Mouse (Mus musculus): ENCODE data around the gene Prkg2. TPM values are rescaled to one million over a fixed set of nuclear protein-coding genes. Genes with fewer than 3 reads are reported as not detected.

The Prkg2 gene
- polyA plus RNA-seq, 1 experiment = 5.5 TPM

DNA sequence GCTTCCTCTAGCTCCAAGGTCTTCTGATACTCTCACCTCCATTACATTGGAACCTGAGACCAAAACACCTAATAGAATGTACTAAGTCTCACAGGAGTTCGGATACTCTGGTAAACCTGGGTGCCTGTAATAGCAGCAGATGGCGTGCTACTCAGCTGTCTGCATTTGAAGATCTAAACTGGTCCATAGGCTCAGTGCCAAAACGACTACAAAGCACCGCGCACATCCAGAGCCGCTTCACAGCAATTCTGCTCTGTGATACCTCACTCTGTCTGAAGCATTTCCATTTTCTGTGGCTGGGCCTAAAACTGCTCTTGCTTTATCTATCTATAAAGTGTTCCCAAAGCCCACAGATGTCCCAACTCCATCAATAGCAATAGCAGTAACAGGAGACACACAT, 17.4 kb downstream of the Prkg2 start:
- no peak for TF ChIP-seq CTCF (IDR thresholded peaks at IDR 0.05; ENCODE audit: insufficient read depth, low read length)
- TF ChIP-seq POLR2A (IDR thresholded peaks at IDR 0.05; ENCODE audit: borderline replicate concordance, extremely low read depth, low read depth, low read length) = no peak
- no peak for DNase-seq
- WGBS = 82% methylated on average over 6 of the region's 6 CpGs

DNA sequence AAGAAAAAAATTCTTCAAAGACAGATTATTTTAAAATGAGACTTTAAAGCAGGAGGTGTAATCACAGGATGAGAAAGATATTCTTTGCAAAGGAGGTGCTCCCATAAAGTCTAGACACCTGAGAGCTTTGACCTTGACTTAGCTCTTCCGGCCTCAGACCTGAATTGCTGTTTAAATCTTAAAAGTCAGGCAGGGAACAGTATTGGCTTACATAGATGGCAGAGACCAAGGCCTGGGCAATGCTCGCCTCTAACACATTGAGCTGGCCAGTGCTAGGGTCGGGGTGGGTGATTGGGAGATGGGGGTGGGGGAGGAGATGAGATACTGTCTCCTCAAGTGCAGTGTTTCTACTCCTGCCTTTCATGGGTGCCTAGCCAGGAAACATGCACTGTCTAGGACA, 22.0 kb downstream of the Prkg2 start:
- TF ChIP-seq CTCF (IDR thresholded peaks at IDR 0.05; ENCODE audit: insufficient read depth, low read length) (no peak), POLR2A (IDR thresholded peaks at IDR 0.05; ENCODE audit: borderline replicate concordance, extremely low read depth, low read depth, low read length) (no peak)
- H3K4me1 ChIP-seq (ENCODE audit: control insufficient read depth, insufficient read depth, low read length) = no peaks in the 10 kb centered on the region
- no peak for DNase-seq
- no peak overlapping the region for H3K4me3 ChIP-seq (replicated peaks; ENCODE audit: extremely low read depth, low read depth, low read length)
- WGBS = 58% methylated on average over 3 of the region's 3 CpGs

More for the DNA sequence above, 17.4 kb downstream of the Prkg2 start:
- no peaks in the 10 kb centered on the region for H3K4me1 ChIP-seq (ENCODE audit: control insufficient read depth, insufficient read depth, low read length)
- H3K4me3 ChIP-seq (replicated peaks; ENCODE audit: extremely low read depth, low read depth, low read length) = no peak overlapping the region

DNA sequence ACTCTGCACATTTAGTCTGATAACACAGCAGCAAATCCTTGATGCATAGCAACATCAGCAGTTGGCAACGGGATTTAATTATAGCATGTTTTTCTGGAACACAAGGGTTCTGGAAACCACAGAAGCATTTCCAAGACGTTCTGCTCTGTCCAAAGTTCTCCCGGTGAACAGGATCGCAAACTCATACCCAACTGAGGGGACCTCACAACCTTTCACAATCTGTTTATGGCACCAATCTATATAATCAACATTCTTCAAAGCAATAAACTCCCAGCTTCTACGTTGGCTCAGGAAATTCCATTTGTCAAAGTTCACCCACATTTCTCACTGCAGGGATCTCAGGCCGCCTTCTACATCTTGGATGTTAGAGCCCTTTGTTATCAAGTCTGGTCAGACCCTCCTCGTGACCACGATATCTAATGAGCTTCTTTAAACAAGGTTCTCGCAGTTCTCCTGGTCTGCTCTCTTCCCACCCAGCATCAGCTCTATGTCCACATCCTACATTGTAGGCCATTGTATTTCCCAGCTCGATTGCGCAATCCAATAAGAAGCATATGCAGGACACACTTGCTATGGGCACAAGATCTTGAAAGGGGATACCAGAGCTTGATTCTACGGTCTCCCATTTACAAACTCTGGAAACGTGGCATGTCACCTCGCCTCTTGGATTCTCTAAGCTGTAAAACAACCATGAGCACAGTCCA, 26.6 kb downstream of the Prkg2 start:
- DNase-seq = no peak
- Histone ChIP-seq H3K4me1 (ENCODE audit: control insufficient read depth, insufficient read depth, low read length) (no peaks in the 10 kb centered on the region), H3K4me3 (replicated peaks; ENCODE audit: extremely low read depth, low read depth, low read length) (no peak overlapping the region)
- no peak for TF ChIP-seq POLR2A (IDR thresholded peaks at IDR 0.05; ENCODE audit: borderline replicate concordance, extremely low read depth, low read depth, low read length)
- TF ChIP-seq CTCF (IDR thresholded peaks at IDR 0.05; ENCODE audit: insufficient read depth, low read length) = no peak
- 74% methylated on average over 14 of the region's 14 CpGs for WGBS

DNA sequence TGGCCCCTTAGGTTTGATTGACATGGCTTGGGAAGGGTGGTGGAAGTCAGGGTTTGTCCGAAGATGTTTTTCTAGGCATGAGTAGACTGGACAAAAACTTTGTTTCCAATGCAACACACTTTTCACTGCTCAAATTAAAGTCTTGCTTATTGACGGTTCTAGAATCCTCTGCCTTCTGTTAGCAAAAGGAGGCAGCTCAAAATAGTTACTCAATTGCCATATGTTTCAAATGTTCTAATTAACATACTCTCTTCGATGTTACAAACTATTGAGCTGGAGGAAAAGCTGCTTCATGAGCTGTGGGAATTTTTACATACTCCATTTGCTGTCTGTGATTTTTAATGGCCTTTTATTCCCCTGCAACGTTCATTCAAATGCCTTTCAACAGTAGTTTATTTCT, 39.0 kb downstream of the Prkg2 start:
- no peaks in the 10 kb centered on the region for H3K4me1 ChIP-seq (ENCODE audit: control insufficient read depth, insufficient read depth, low read length)
- WGBS = 63% methylated on average over 4 of the region's 4 CpGs
- TF ChIP-seq POLR2A (IDR thresholded peaks at IDR 0.05; ENCODE audit: borderline replicate concordance, extremely low read depth, low read depth, low read length) (no peak), CTCF (IDR thresholded peaks at IDR 0.05; ENCODE audit: insufficient read depth, low read length) (no peak)
- no peak for DNase-seq
- H3K4me3 ChIP-seq (replicated peaks; ENCODE audit: extremely low read depth, low read depth, low read length) = no peak overlapping the region

DNA sequence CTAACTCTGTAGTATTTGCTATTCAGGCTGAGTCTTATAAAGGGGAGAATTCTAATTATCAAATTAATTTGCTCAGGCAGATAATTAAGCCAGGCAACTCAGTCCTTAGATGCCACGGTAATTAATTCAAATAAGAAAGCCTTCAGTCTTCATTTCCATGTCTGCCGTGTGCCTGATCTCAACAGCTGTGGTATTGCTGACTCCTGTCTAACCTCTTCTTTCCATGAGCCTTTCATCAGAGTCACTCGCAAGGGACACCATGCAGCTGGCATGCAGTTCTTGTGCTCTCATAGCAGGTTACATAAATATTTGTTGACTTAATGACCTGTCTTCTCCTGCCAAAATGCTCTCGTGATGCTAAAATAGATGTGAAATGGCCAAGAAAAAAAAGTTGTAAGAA, 41.4 kb downstream of the Prkg2 start:
- no peak for TF ChIP-seq CTCF (IDR thresholded peaks at IDR 0.05; ENCODE audit: insufficient read depth, low read length)
- TF ChIP-seq POLR2A (IDR thresholded peaks at IDR 0.05; ENCODE audit: borderline replicate concordance, extremely low read depth, low read depth, low read length) = no peak
- DNase-seq = no peak
- 52% methylated on average over 4 of the region's 4 CpGs for WGBS
- H3K4me3 ChIP-seq (replicated peaks; ENCODE audit: extremely low read depth, low read depth, low read length) = no peak overlapping the region
- no peaks in the 10 kb centered on the region for H3K4me1 ChIP-seq (ENCODE audit: control insufficient read depth, insufficient read depth, low read length)

DNA sequence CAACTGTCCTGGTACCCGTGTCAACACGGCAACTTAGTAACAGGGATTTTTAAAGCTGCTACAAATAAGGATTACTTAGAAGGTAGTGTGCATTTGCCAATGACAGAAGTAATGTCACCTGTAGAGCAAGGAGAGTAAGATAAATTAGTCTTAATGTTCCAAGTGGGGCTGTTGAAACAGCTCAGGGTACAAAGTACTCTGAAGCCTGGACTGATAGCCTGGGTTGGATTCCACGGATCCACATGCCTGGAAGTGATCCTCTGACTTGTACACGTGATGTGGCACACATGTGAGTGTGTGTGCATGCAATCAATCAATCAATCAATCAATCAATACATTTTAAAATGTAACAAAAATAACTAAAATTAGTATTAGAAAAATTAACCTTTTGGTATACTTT, 45.6 kb downstream of the Prkg2 start:
- no peak for DNase-seq
- 76% methylated on average over 4 of the region's 4 CpGs for WGBS
- TF ChIP-seq POLR2A (IDR thresholded peaks at IDR 0.05; ENCODE audit: borderline replicate concordance, extremely low read depth, low read depth, low read length) (no peak), CTCF (IDR thresholded peaks at IDR 0.05; ENCODE audit: insufficient read depth, low read length) (no peak)
- Histone ChIP-seq H3K4me1 (ENCODE audit: control insufficient read depth, insufficient read depth, low read length) (no peaks in the 10 kb centered on the region), H3K4me3 (replicated peaks; ENCODE audit: extremely low read depth, low read depth, low read length) (no peak overlapping the region)

DNA sequence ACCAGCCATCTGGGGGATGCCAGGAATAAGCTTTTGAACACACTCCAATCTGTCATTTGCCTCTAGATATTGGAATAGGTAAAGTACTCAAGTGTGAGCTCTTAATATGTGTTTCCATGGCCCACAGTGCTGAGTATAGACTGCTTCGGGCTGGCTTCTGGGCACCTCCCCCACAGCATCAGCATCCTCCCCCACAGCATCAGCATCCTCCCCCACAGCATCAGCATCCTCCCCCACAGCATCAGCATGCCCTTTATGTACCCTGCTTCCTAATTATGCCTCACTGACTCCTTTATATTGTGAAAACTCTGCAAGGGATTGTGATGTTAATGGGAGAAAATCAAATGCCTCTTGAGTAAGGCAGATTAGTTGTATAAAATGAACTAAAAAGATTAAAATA, 49.5 kb downstream of the Prkg2 start:
- WGBS = 57% methylated on average over 1 of the region's 1 CpGs
- TF ChIP-seq CTCF (IDR thresholded peaks at IDR 0.05; ENCODE audit: insufficient read depth, low read length) (no peak), POLR2A (IDR thresholded peaks at IDR 0.05; ENCODE audit: borderline replicate concordance, extremely low read depth, low read depth, low read length) (no peak)

DNA sequence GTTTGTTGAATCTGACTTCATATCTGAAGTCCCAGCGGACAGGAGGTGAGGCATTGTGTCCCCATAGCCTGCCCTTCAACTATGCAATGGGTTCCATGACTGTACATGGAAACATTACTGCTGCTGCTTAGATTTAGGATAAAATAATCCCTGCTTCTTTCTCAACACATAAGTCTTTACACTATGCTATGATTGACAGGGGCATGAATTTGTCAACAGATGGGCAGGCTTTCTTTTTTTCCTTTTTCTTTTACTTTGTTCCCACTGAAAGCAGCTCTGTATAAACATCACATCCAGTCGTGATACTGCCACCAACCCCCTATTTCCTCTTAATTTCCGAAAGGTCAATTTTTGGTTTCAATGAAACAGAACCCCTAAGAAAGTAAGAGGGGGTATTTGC, 50.0 kb downstream of the Prkg2 start:
- no peak for DNase-seq
- TF ChIP-seq POLR2A (IDR thresholded peaks at IDR 0.05; ENCODE audit: borderline replicate concordance, extremely low read depth, low read depth, low read length) (no peak), CTCF (IDR thresholded peaks at IDR 0.05; ENCODE audit: insufficient read depth, low read length) (no peak)
- WGBS = 59% methylated on average over 3 of the region's 3 CpGs
- H3K4me3 ChIP-seq (replicated peaks; ENCODE audit: extremely low read depth, low read depth, low read length) = no peak overlapping the region
- no peaks in the 10 kb centered on the region for H3K4me1 ChIP-seq (ENCODE audit: control insufficient read depth, insufficient read depth, low read length)

More for the DNA sequence above, 49.5 kb downstream of the Prkg2 start:
- H3K4me1 ChIP-seq (ENCODE audit: control insufficient read depth, insufficient read depth, low read length) = no peaks in the 10 kb centered on the region
- no peak overlapping the region for H3K4me3 ChIP-seq (replicated peaks; ENCODE audit: extremely low read depth, low read depth, low read length)
- DNase-seq = no peak

DNA sequence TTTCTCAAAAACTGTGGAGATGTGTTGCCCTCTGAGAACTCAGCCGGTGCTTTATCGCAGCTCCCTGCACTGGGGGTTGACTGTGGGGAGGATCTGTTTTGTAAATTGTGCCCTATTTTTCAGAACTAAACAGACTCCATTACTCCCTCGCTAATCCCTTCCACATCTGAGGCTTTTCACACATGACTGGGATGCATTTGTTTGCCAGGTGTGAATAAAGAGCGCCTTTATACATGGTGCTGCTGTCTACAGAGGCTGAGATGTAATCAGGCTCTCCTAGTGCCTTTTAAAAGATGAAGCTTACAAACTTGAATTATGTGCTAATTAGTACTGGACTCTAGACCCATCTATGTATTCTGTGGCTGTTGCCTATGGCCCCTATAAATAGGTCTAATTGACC, 50.7 kb downstream of the Prkg2 start:
- H3K4me1 ChIP-seq (ENCODE audit: control insufficient read depth, insufficient read depth, low read length) = no peaks in the 10 kb centered on the region
- 49% methylated on average over 4 of the region's 4 CpGs for WGBS
- no peak overlapping the region for H3K4me3 ChIP-seq (replicated peaks; ENCODE audit: extremely low read depth, low read depth, low read length)
- TF ChIP-seq POLR2A (IDR thresholded peaks at IDR 0.05; ENCODE audit: borderline replicate concordance, extremely low read depth, low read depth, low read length) (no peak), CTCF (IDR thresholded peaks at IDR 0.05; ENCODE audit: insufficient read depth, low read length) (no peak)
- DNase-seq = no peak

DNA sequence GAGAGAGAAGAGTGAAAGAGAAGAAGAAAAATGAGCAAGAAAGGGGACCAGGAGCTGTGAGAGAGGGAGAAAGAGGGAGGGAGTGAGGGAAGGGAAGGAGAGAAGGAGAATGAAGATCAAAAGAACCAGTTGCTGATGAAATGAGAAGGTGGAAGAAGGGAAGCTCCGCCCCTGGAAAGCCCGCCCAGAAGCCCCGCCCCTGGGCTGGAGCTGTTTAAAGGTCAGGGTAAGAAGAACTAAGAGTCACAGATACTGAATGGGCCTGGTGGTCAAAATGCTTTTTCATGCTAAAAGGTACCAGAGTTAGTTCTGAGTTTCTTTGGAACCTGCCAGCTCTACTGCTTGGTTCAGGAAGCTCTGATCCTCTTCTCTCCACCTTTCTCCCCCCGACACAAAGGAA, 51.1 kb downstream of the Prkg2 start:
- TF ChIP-seq POLR2A (IDR thresholded peaks at IDR 0.05; ENCODE audit: borderline replicate concordance, extremely low read depth, low read depth, low read length) (no peak), CTCF (IDR thresholded peaks at IDR 0.05; ENCODE audit: insufficient read depth, low read length) (no peak)
- 33% methylated on average over 4 of the region's 4 CpGs for WGBS
- H3K4me1 ChIP-seq (ENCODE audit: control insufficient read depth, insufficient read depth, low read length) = no peaks in the 10 kb centered on the region
- no peak for DNase-seq
- no peak overlapping the region for H3K4me3 ChIP-seq (replicated peaks; ENCODE audit: extremely low read depth, low read depth, low read length)

Measured in lung, adult 2 months (tissue).